Mouse (Mus musculus): ENCODE measurements around the gene Clk1. TPM values are rescaled to one million over a fixed set of nuclear protein-coding genes. Genes with fewer than 3 reads are reported as not detected.
"Not testable (repeated sequence)": the region's sequence is repeated elsewhere in the genome, so short reads cannot be mapped to it uniquely, and the experiment has no call there.

Clk1 gene
- polyA plus RNA-seq, 1 experiment from 2014 or later, result 236 TPM

DNA sequence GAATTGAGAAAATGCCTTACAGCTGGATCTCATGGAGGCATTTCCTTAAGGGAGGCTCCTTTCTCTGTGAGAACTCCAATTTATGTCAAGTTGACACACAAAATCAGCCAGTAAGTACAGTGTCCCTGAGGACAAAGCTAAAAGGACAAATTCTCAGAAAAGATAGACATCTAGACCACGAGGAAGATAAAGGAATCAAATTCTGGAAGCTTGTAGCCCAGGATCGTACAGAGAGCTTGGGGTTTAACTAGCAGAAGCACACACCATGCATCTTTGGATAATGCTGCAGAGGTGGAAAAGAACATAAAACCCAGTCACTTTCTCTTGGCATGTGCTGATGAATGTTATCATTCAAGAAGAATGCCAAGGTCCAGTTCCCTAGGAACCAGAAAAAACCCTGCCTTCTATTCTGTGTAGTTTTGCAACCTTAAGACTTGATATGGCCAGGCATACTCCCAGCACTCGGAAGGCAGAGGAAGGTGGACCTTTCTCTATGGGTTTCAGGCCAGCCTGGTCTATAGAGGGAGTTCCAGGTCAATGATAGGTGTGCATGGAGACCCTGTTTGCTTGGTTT lies 48.2 kb downstream of the Clk1 start:
- H3K4me3 ChIP-seq, result no peak overlapping the region
- ATAC-seq (ENCODE audit: insufficient number of reproducible peaks, insufficient read depth, low FRiP score, low TSS enrichment, low read depth), result no peak
- no peaks in the 10 kb centered on the region for H3K9me3 ChIP-seq
- no peak overlapping the region for H3K9ac ChIP-seq
- H3K27ac ChIP-seq, result no peak overlapping the region
- 54% methylated on average over 3 of the region's 3 CpGs for WGBS
- H3K36me3 ChIP-seq, result no peaks in the 10 kb centered on the region
- no peaks in the 10 kb centered on the region for H3K4me1 ChIP-seq
- no peaks in the 10 kb centered on the region for H3K27me3 ChIP-seq
- H3K4me2 ChIP-seq, result no peak overlapping the region

DNA sequence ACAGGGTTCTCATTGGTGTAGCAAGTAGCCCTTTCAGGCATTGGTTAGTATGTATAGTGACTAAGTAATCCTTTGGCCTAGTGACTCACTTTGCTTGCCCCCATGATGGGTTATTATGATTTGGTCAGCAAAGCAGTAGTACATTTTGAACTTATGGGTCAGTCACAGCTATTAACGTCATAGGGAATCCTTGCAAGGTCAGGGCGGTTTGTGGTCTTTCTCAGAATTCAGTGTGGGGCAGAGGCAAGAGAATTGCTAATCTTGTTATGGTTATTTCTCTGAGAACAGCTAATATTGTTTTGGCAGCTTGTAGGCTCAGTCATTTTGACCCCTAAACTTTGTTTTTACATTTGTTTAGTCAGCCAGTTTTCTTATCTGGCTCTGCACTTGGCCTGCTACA lies 49.6 kb downstream of the Clk1 start:
- H3K27me3 ChIP-seq; H3K27ac ChIP-seq; H3K4me1 ChIP-seq; ATAC-seq (ENCODE audit: insufficient number of reproducible peaks, insufficient read depth, low FRiP score, low TSS enrichment, low read depth); H3K36me3 ChIP-seq; H3K9ac ChIP-seq; H3K4me2 ChIP-seq; H3K9me3 ChIP-seq; H3K4me3 ChIP-seq: not testable (repeated sequence)
- 83% methylated on average over 2 of the region's 2 CpGs for WGBS

DNA sequence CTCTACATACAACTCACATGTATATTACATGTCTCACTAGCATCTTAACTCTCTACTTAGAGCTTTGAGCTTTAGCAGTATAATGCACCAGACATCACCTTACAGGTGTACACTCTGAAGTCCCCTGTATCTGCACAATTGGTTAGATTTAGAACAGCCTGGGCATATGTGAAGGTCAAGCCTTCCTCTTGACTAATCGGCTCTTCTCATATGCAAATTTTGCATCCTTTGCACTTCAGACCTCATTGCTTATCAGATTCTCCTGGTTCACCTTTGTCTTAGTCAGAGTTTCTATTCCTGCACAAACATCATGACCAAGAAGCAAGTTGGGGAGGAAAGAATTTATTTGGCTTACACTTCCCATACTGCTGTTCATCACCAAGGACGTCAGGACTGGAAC lies 54.1 kb downstream of the Clk1 start:
- Histone ChIP-seq H3K9ac (no peak overlapping the region), H3K27me3 (no peaks in the 10 kb centered on the region), H3K9me3 (no peaks in the 10 kb centered on the region), H3K4me3 (no peak overlapping the region), H3K36me3 (no peaks in the 10 kb centered on the region), H3K4me1 (no peaks in the 10 kb centered on the region), H3K4me2 (no peak overlapping the region), H3K27ac (no peak overlapping the region)
- 80% methylated on average over 2 of the region's 2 CpGs for WGBS
- ATAC-seq (ENCODE audit: insufficient number of reproducible peaks, insufficient read depth, low FRiP score, low TSS enrichment, low read depth), result no peak

- H3K4me2 ChIP-seq, result no peak overlapping the region
- H3K27ac ChIP-seq, result no peak overlapping the region
- no peaks in the 10 kb centered on the region for H3K36me3 ChIP-seq
- peak; percentile 56; the same call in 1 of the 2 replicates for ATAC-seq (ENCODE audit: insufficient number of reproducible peaks, insufficient read depth, low FRiP score, low TSS enrichment, low read depth)
- no peaks in the 10 kb centered on the region for H3K9me3 ChIP-seq
- no peak overlapping the region for H3K4me3 ChIP-seq
- H3K4me1 ChIP-seq, result no peaks in the 10 kb centered on the region
- no peak overlapping the region for H3K9ac ChIP-seq
- WGBS, result 63% methylated on average over 12 of the region's 12 CpGs
- H3K27me3 ChIP-seq, result no peaks in the 10 kb centered on the region
These were observed 57.0 kb downstream of the Clk1 start for GRCm38 (mm10) chr1:58366737-58367471.

DNA sequence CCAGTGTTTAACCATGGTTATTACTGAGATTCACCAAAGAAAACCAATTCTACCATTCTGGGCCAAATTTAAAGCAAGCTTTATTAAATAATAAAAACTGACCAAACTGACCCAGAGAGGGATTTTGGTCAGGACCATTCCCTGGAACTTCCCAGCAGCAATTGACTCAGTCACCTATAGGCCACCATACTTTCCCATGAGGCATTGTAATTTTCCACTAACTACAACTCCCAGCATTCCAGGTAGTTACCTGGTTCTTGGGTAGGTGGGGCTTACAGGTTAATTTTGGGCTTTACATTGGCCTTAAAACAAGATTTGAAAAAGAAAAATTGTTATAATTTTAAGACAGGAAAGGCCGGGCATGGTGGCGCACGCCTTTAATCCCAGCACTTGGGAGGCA lies 58.0 kb downstream of the Clk1 start:
- no peaks in the 10 kb centered on the region for H3K4me1 ChIP-seq
- H3K27me3 ChIP-seq, result no peaks in the 10 kb centered on the region
- WGBS, result 99% methylated on average over 3 of the region's 3 CpGs
- no peaks in the 10 kb centered on the region for H3K36me3 ChIP-seq
- no peak overlapping the region for H3K27ac ChIP-seq
- H3K9ac ChIP-seq, result no peak overlapping the region
- no peaks in the 10 kb centered on the region for H3K9me3 ChIP-seq
- no peak for ATAC-seq (ENCODE audit: insufficient number of reproducible peaks, insufficient read depth, low FRiP score, low TSS enrichment, low read depth)
- no peak overlapping the region for H3K4me2 ChIP-seq
- no peak overlapping the region for H3K4me3 ChIP-seq

DNA sequence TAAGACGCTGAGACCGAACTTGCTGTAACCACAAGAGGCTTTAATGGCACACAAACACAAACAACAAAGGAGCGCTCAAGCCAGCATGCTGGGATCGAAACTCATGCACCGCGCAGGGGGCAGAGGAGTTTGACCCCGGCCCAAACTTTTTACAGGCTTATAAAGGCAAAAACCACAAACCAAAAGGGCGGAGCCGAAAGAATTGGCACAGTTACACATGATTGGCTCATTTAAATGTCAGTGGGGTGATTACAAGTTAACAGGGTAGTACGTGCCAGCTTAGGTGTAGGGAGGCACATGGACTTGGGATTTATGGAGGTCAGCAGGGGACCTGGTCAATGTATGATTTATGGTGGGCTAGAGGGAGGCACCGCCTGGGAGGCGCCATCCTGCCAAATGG lies 59.3 kb downstream of the Clk1 start:
- Histone ChIP-seq H3K27ac (no peak overlapping the region), H3K27me3 (no peaks in the 10 kb centered on the region), H3K4me3 (no peak overlapping the region), H3K4me2 (no peak overlapping the region), H3K9me3 (no peaks in the 10 kb centered on the region), H3K9ac (no peak overlapping the region), H3K36me3 (no peaks in the 10 kb centered on the region), H3K4me1 (no peaks in the 10 kb centered on the region)
- ATAC-seq (ENCODE audit: insufficient number of reproducible peaks, insufficient read depth, low FRiP score, low TSS enrichment, low read depth), result no peak
- WGBS, result 93% methylated on average over 12 of the region's 12 CpGs

GRCm38 (mm10) chr1:58362296-58362695 lies 61.6 kb downstream of the Clk1 start:
- H3K27me3 ChIP-seq, result no peaks in the 10 kb centered on the region
- WGBS, result 61% methylated on average over 4 of the region's 4 CpGs
- no peak overlapping the region for H3K4me2 ChIP-seq
- no peaks in the 10 kb centered on the region for H3K4me1 ChIP-seq
- H3K9me3 ChIP-seq, result no peaks in the 10 kb centered on the region
- H3K36me3 ChIP-seq, result no peaks in the 10 kb centered on the region
- no peak overlapping the region for H3K9ac ChIP-seq
- H3K27ac ChIP-seq, result no peak overlapping the region
- H3K4me3 ChIP-seq, result no peak overlapping the region
- ATAC-seq (ENCODE audit: insufficient number of reproducible peaks, insufficient read depth, low FRiP score, low TSS enrichment, low read depth), result no peak

Other genes with a start within 250 kb of the Clk1 start
- gene Aox4, start 213.7 kb downstream of the Clk1 start, polyA plus RNA-seq (2015; fragmentation: Nextera tagmentation; extraction: Ambion mirVana), result 1.9 TPM in 2 replicates
- 0.34 and 0.44 TPM in 2 replicates for gene Aox2, start 145.7 kb downstream of the Clk1 start, polyA plus RNA-seq (2015; fragmentation: Nextera tagmentation; extraction: Ambion mirVana)
- 344 and 384 TPM in 2 replicates for gene Bzw1, start 31.2 kb downstream of the Clk1 start, polyA plus RNA-seq (2015; fragmentation: Nextera tagmentation; extraction: Ambion mirVana)
- 51.6 and 52.9 TPM in 2 replicates for gene Nif3l1, start 21.1 kb upstream of the Clk1 start, polyA plus RNA-seq (2015; fragmentation: Nextera tagmentation; extraction: Ambion mirVana)
- gene Ppil3, start 21.4 kb upstream of the Clk1 start, polyA plus RNA-seq (2015; fragmentation: Nextera tagmentation; extraction: Ambion mirVana), result 55.7 and 66.1 TPM in 2 replicates
- gene Orc2, start 81.0 kb upstream of the Clk1 start, polyA plus RNA-seq (2015; fragmentation: Nextera tagmentation; extraction: Ambion mirVana), result 34.9 and 36.5 TPM in 2 replicates
- gene Fam126b, start 162.3 kb upstream of the Clk1 start, polyA plus RNA-seq (2015; fragmentation: Nextera tagmentation; extraction: Ambion mirVana), result 7.7 and 9.2 TPM in 2 replicates
- gene Ndufb3, start 162.3 kb upstream of the Clk1 start, polyA plus RNA-seq (2015; fragmentation: Nextera tagmentation; extraction: Ambion mirVana), result 175 and 176 TPM in 2 replicates